Mouse (Mus musculus) liver, adult 2 months (tissue): ENCODE data around the gene Jsrp1.

Experiments
- CTCF ChIP-seq: fragments of 200-500 bp; IDR thresholded peaks from 2 replicates; pipeline ENCODE4 v1.5.1; 2011; ENCODE audit warnings: low read depth, low read length, control low read depth
- POLR2A ChIP-seq: fragments of 200-500 bp; IDR thresholded peaks from 2 replicates; pipeline ENCODE4 v1.6.1; 2011; ENCODE audit warnings: low read length, control low read depth; ENCODE audit not compliant: insufficient read depth; ENCODE audit errors: extremely low read depth

DNA sequence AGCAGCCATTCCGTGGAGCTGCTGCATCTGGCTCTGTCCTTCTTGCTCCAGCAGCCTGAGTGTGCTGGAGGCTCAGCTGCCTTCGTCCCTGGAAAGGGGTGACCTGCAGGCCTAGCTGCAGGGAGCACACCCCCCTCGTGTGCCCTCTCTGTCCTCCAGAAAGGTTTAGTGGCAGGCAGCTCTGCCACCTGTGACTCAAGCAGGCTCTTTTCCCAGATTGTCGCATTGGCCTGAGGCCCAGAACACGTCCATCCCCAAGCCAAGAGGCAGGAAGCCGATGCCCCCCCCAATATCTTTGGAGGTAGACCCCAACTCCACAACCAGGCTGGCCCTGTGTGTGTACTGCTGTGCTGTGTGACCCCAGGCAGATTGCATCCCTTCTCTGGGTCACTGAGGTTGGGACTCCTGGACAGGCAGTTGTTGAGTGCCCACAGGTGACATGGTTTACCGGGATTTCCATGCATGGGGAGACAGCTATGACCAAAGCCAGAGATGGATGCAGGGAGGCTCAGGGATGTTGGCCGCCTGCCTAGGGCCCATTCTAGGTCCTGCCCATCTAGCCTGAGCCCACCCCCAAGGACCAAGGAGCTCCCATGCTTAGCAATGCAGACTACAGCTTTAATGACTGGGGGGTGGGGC, 31.9 kb upstream of the Jsrp1 start:
- TF ChIP-seq POLR2A (no peak), CTCF (no peak)
